Mouse (Mus musculus): Measurements from ENCODE around the gene Dnm2.
"Not testable (repeated sequence)": the region's sequence is repeated elsewhere in the genome, so short reads cannot be mapped to it uniquely, and the experiment has no call there.

The Dnm2 gene

DNA sequence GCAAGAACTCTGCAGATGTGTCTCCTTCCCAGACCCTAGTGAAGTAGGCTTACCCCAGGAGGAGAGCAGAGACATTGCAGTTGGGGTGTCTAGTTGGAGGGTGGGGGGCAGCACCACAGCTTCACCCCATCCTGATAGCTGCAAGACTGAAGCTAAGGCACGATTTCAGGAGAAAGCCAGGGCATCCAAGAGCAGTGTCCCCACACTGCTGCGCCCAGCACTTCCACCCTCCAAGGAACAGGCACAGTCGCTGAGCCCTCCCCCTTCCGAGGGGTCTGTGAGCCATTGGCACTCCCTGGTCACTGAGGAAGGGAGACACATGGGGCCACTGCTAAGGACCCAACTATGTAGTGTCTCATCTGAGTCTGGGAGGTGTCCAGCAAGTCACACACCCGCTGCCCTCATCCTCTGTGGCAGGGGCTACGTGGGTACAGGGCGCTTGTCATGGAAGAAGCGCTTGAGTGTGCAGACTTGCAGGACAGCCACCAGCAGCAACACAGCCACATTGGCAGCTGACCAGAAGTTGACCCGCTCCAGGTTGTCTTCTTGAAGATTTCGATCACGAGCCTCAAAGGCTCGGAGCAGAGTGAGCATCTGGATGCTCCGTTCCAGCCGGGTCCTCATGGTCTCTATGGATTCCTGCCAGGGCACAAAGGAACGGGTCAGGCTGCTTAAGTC lies 83.2 kb downstream of the Dnm2 start:
- DNase-seq, result no peak

GRCm38 (mm10) chr9:21508871-21509404 lies 84.2 kb downstream of the Dnm2 start:
- no peak for DNase-seq

DNA sequence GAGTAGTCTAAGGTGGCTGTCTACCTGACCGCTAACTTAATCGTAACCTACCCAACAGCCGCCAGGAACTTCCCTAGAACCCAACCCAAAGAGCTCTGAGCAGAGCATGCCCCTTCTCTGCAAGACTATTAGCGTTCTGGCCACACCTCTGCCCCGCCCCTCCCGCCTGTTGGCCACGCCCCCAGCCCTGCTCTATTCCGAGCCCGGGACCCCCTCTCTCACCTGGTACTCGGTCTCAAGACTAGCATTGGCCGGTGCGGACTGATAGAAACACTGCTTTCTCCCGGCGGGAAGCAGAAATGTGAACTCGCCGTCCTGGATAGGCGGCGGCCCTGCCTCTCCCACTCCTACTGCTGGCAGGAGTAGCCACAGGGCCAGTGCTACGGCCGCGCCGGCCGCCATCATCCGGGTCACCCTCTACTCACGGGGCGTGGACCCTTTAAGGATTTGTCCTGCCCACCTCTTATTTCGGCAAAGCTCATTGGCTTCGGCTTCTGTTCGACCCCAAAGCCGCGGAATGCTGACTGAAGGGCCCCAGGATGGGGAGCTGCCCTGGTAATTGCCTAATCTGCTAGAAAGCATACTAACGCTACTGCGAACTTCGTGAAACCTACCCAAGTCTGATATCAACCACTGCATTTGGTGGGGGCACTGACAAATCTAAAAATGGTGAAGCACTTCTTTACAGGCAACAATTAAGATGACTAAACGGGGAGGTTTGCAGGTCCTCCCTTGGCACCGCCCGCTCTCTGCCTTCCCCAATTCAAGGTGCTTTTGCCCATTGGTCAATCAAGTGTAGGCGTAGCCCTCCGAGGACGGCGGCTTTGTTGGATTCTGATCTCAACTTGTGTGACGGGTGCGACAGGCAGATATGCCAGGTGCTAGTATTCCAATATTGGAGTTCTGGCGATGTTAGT lies 85.3 kb downstream of the Dnm2 start, which contains the start of gene Tmed1:
Gene Tmed1 (minus strand): TSS at position 481 of the 917 bp plus-strand sequence.
- DNase-seq, result peak; percentile 95 to 96

DNA sequence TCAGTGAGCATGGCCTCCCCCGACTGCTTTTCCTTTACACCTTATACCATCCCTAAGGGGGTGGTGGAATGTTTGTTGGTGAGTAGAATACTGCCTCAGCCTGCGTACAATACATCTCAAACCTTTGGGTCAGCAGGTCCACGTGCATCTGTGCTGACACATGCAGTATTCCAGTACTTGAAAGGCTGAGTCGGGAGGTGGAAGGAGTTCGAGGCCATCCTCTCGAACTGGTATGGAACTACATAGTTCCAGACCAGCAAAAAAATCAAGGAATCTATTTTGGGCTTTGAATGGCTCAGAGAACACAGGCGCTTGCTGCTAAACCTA lies 85.9 kb downstream of the Dnm2 start:
- no peak for DNase-seq

- DNase-seq, result no peak
Measured at GRCm38 (mm10) chr9:21511052-21511451, 86.3 kb downstream of the Dnm2 start.

- DNase-seq, result no peak
Measured at GRCm38 (mm10) chr9:21513466-21513865, 88.8 kb downstream of the Dnm2 start.

DNA sequence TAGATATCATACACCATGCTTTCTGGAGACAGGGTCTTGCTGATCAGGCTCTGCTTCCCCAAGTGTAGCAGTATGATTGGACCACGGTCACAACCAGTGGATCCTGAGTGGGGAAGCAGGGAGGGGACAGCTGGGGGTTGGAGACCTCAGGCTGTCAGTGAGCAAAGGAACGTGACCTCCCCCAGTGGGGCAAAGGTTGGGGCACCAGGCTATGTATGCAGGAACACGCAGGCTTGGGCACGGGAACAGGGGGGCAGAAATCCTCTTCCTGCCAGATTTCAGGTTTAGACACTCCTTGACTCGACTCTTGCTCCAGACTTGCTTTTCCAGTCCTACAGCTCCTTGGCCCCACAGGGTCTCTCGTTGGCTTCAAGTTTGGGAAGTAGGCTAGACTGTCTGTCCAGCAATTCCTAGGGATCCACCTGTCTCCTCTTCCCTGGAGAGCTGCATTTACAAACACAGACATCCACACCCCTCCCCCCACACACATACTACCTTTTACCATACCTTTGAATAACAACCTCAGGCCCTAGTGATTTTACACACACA lies 93.3 kb downstream of the Dnm2 start:
- DNase-seq, result no peak

GRCm38 (mm10) chr9:21518690-21519089 lies 94.0 kb downstream of the Dnm2 start:
- not testable (repeated sequence) for DNase-seq

GRCm38 (mm10) chr9:21525142-21525936 lies 100.6 kb downstream of the Dnm2 start:
- no peak for DNase-seq

- DNase-seq, result peak; percentile 65 to 70
Measured at GRCm38 (mm10) chr9:21525937-21526633, 101.4 kb downstream of the Dnm2 start, which contains the start of gene AB124611. Gene AB124611, plus strand, starts transcription at chr9:21526176.

- DNase-seq, result no peak
Measured at GRCm38 (mm10) chr9:21526634-21526944, 101.9 kb downstream of the Dnm2 start.

DNA sequence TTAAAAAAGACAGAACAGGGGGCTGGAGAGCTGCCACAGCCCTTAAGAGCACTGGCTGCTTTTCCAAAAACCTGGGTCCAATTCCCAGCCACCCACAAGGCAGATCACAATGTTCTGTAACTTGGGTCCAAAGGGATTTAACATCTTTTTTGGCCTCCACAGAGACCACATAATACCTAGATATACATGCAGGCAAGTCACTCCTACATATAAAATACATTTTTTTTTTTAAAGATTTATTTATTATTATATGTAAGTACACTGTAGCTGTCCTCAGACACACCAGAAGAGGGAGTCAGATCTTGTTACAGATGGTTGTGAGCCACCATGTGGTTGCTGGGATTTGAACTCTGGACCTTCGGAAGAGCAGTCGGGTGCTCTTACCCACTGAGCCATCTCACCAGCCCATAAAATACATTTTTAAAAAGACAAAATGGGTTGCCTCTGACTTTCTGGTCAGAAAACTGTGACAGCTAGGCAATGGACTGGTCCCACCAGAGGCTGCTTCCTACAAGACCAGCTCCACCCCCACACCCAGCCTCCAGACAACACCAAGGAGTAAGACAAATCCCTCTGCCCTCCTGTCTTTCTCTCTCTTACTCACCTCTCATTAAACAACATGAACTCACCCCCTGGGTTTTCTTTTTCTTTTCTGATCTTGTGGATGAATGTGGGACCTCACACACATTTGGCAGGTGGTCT lies 102.5 kb downstream of the Dnm2 start:
- no peak for DNase-seq

- DNase-seq, result peak in 1 of 2 experiments; percentile 14
Measured at GRCm38 (mm10) chr9:21527917-21528324, 103.2 kb downstream of the Dnm2 start.

DNA sequence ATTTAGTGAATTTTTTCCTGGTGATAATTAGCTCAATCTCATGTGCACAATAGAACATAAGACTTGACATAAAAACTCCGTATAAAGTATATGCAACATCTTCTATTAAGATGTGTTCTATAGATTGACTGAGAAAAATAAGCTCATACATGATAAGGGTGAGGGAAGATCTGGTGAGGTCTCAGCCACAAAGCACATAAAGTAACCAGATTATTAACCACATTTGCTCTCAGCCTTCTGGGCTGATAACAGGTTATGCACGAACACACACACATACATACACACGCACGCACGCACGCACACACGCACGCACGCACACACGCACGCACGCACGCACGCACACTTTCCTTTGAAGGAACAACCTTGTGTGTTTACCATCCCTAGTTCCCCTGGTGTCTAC lies 111.8 kb downstream of the Dnm2 start:
- no peak for DNase-seq

DNA sequence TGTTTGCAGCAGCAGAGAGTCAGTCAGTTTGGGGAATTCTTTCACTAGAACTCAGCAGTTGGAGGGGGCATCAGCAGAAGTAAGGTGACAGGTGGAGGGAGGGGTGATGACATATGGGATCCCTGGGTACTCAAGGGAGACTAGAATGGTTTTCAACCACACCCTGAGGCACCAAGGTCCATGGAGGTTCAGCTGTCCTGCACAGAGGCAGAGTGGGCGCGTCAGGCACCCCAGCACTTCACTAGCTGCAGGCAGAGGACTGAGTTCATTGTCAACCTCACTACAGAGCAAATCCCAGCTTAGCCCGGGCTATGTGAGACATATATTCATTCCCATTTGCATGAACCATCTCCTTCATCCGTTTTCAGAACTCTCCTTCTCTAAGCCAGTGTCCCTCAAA lies 112.3 kb downstream of the Dnm2 start:
- no peak for DNase-seq

DNA sequence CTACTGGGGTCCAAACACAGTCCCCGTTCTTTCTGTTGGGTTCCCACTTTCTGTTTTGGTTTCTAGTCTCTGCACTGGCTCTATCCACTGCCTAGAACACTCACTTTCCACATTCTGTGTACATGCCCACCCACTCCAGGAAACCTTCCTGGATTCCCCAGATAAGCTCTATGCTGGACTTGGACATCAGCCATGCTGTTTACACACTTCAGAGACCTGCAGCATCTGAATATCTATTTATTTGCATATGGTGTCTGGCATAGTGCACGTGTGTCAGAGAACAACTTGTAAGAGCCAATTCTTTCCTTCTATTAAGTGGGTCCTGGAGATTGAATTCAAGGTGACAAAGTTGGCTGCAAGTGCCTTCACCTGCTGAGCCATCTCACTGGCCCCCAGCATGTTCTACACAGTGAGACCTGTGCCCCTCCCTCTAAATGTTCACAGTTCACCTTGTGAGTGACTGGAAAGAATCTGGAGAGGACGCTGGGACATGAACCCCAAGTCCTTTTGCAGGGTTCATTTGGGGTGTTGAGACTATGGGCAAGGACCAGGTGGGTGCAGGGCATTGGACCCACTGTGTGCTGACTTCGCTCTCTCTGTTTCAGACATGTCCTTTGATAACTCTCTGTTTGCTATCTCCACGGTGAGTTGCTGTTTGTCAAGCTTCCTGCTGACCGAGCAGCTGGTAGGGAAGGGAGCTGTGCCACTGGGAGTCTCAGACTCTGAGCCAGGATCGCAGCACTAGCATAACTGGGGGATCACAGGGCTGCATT lies 115.5 kb downstream of the Dnm2 start:
- no peak for DNase-seq

- DNase-seq, result not testable (repeated sequence)
Measured at GRCm38 (mm10) chr9:21542001-21542400, 117.3 kb downstream of the Dnm2 start.

GRCm38 (mm10) chr9:21545351-21545915 lies 120.7 kb downstream of the Dnm2 start:
- DNase-seq, result no peak

DNA sequence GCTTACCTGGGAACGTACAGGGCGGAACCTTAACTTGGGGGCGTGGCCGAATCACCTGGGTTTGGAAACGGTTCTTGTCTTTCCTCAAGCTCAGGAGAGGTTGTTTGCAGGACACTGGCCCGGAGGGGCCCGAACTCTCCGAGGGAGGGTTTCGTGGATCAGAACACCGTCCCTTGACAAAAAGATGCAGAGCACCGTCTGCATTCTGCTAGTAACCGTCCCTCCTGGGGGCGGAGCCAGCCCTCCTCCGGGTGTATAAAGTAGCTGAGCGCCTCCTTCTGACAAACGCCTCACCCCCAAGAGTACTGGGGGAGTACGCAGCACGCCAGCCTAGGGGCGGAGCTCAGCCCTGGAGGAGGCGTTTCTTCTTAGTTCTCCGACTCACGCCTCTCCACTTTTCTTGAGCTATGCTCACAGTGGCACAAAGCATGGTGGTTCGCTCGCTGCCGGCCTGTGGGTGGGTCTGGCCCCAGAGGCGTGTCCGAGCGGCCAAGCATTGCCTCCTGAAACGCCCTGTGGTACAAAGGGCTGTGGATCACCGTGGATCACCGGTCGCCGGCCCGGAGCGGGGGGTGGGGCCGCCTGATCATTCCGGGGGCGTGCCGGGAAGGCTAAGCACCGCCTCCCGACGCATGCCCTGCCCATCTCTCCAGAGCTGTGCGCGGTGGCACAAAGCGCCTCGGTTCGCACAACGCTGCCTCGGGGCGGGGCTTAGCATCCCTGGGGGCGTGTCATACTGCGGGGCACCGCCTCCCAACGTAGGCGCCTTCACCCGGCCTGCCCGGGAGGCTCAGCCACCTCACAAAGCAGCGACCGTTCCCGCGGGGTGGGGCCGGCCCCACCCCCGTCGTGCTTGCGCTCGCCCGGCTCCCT lies 121.4 kb downstream of the Dnm2 start:
- DNase-seq, result peak; percentile 100

DNA sequence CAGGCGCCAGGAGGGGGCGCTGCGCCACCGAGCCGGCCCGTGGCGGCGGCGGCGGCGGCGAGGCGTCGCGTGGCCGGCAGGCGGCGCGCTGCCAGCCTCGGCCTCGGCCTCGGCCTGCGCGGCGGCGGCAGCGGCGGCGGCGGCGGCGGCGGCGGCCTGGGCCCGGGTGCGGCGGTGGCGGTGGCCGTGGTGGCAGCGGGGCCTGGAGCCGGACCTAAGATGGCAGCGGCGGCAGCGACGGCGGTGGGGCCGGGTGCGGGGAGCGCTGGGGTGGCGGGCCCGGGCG lies 122.0 kb downstream of the Dnm2 start, which contains the start of gene Carm1:
Gene Carm1 (plus strand): TSS at position 106 of the 286 bp plus-strand sequence.
- DNase-seq, result no peak

All from lung, postnatal 4 days (tissue).